Mouse (Mus musculus): ENCODE results near the gene Fbl. TPM values are rescaled to one million over a fixed set of nuclear protein-coding genes. Genes with fewer than 3 reads are reported as not detected.
"Not testable (repeated sequence)": the region's sequence is repeated elsewhere in the genome, so short reads cannot be mapped to it uniquely, and the experiment has no call there.

Fbl gene
- polyA plus RNA-seq, 1 experiment from 2014 or later, result 32.3 TPM

DNA sequence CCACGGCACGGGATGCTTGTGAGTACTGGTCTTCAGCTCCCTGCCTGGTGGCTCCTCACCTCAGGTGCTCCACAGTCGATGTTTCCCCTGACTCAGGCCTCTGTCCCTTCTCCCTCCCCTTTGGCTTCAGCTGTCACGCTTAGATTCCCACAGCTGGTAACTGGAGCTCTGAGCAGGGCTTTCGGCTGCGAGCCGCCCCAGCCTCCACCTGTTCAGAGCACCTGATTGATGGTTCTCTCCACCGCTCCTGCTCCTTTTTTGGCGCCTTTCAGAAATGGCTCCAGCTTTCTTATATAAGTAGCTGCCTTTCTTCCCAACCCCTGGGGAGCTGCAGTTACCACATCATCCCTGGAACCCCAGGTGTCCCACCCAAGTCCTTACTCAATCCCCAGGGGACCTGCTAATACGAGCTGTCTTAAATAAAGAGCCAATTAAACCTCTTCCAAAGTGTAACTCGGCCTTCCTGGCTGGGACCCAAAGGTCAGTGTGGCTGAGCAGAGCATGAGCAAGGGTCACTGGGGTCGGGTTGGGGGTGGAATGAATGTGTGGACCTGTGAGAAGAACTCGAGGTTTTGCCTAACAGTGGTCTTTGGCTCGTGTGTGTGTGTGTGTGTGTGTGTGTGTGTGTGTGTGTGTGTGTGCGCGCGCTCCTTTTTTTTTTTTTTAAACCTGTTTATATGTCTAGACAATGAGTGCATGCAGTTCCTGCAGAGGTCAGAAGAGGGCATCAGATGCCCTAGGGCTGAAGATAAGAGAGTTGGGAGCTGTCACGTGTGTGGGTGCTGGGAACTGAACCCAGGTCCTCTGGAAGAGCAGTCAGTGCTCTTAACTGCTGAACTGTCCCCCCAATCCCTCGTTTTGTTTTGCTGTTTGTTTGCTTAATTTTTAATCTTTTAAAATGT lies 33.9 kb downstream of the Fbl start:
- Histone ChIP-seq H3K27ac (ENCODE audit: low read depth, low read length) (no peak overlapping the region), H3K4me1 (ENCODE audit: control insufficient read depth, insufficient read depth, low read length) (no peaks in the 10 kb centered on the region), H3K4me3 (ENCODE audit: low read depth, low read length) (no peak overlapping the region), H3K36me3 (ENCODE audit: control insufficient read depth, insufficient read depth, low read length) (no peaks in the 10 kb centered on the region), H3K4me2 (no peak overlapping the region), H3K9ac (ENCODE audit: low read depth, low read length) (no peak overlapping the region), H3K9me3 (replicated peaks; ENCODE audit: control insufficient read depth, low read length) (no peaks in the 10 kb centered on the region), H3K27me3 (ENCODE audit: control insufficient read depth, insufficient read depth, low read length) (no peaks in the 10 kb centered on the region)
- no peak for ATAC-seq (replicated peaks; ENCODE audit: insufficient number of reproducible peaks, low FRiP score, low TSS enrichment)
- WGBS (ENCODE audit: insufficient replicate concordance), result 62% methylated on average over 19 of the region's 19 CpGs

DNA sequence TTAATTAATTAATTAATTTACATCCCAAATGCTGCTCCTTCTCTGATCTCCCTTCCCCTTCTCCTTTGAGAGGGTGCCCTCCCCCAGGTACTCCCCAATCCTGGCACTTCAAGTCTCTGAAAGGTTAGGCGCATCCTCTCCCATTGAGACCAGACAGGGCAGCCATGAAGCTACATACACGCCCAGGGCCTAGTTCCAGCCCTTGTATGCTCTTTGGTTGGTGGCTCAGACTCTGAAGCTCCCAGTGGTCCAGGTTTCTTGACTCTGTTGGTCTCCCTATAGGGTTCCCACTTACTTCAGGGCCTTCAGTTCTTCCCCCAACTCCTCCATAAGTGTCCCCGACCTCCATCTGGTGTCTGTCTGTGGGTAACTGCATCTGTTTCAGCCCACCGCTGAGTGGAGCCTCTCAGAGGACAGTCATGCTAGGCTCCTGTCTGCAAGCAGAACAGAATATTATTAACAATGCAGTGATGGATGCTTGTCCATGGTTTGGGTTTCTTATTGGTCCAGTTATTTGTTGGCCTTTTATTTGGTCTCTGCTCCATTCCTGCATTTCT lies 36.6 kb downstream of the Fbl start:
- no peaks in the 10 kb centered on the region for H3K9me3 ChIP-seq (replicated peaks; ENCODE audit: control insufficient read depth, low read length)
- no peak for ATAC-seq (replicated peaks; ENCODE audit: insufficient number of reproducible peaks, low FRiP score, low TSS enrichment)
- no peaks in the 10 kb centered on the region for H3K27me3 ChIP-seq (ENCODE audit: control insufficient read depth, insufficient read depth, low read length)
- H3K4me1 ChIP-seq (ENCODE audit: control insufficient read depth, insufficient read depth, low read length), result no peaks in the 10 kb centered on the region
- no peak overlapping the region for H3K4me2 ChIP-seq
- 59% methylated on average over 4 of the region's 4 CpGs for WGBS (ENCODE audit: insufficient replicate concordance)
- no peaks in the 10 kb centered on the region for H3K36me3 ChIP-seq (ENCODE audit: control insufficient read depth, insufficient read depth, low read length)
- no peak overlapping the region for H3K9ac ChIP-seq (ENCODE audit: low read depth, low read length)
- no peak overlapping the region for H3K27ac ChIP-seq (ENCODE audit: low read depth, low read length)
- H3K4me3 ChIP-seq (ENCODE audit: low read depth, low read length), result no peak overlapping the region

DNA sequence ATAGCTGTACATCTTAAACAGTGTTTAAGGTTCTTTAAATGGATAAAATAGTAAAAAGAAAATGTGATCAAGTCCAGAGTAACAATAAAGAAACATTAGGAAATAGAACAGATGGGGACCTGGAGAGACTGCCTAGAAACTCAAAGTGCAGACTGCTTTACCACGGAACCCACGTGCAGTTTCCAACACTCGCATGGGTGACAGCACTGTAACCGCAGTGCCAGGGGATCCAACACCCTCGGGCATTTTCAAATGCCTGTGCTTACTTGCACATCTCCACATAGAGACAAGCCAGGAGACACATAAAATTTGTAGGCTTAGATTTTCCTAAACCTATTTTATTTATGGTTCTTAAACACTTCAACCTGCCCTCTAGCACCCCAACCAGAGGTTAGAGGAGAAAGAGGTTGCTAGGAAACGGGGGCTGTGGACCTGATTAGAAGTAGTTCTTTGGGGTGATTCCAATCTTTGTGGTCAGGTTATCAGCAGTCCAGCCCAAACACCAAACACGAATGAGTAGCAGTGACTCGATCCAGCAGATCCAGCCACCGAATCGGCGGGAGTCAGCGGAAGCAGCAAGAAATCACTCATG lies 39.0 kb downstream of the Fbl start:
- Histone ChIP-seq H3K36me3 (ENCODE audit: control insufficient read depth, insufficient read depth, low read length) (no peaks in the 10 kb centered on the region), H3K9ac (ENCODE audit: low read depth, low read length) (peak overlapping the region; percentile 66; the same call in 1 of the 2 replicates), H3K4me2 (peak overlapping the region; percentile 64), H3K4me3 (ENCODE audit: low read depth, low read length) (peak overlapping the region; percentile 25), H3K9me3 (replicated peaks; ENCODE audit: control insufficient read depth, low read length) (no peaks in the 10 kb centered on the region), H3K27ac (ENCODE audit: low read depth, low read length) (no peak overlapping the region), H3K4me1 (ENCODE audit: control insufficient read depth, insufficient read depth, low read length) (no peaks in the 10 kb centered on the region), H3K27me3 (ENCODE audit: control insufficient read depth, insufficient read depth, low read length) (no peaks in the 10 kb centered on the region)
- 46% methylated on average over 12 of the region's 12 CpGs for WGBS (ENCODE audit: insufficient replicate concordance)
- no peak for ATAC-seq (replicated peaks; ENCODE audit: insufficient number of reproducible peaks, low FRiP score, low TSS enrichment)

DNA sequence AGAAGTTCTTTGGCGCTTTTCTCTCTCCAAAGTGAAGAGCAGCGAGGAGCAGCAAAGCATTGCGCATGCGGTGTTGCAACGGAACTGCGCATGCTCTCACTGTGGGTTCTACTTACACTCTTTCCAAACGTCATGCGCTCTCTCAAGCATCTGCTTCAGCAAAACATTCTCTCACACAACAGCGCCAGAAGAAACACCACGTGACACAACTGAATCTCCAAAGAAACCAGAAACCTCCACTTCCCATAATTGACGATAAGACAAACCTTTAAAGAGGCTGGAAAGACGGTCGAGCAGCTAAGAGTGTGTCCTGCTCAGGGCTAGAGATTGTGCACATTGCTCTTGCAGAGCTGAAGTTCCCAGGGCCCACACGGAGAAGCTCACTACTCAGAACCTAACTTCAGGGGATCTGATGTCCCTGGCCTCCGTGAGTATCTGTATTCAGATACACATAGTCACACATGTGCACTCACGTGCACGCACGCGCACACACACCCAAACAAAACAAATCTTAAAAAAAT lies 39.5 kb downstream of the Fbl start:
- no peak for ATAC-seq (replicated peaks; ENCODE audit: insufficient number of reproducible peaks, low FRiP score, low TSS enrichment)
- no peaks in the 10 kb centered on the region for H3K4me1 ChIP-seq (ENCODE audit: control insufficient read depth, insufficient read depth, low read length)
- no peak overlapping the region for H3K27ac ChIP-seq (ENCODE audit: low read depth, low read length)
- H3K27me3 ChIP-seq (ENCODE audit: control insufficient read depth, insufficient read depth, low read length), result no peaks in the 10 kb centered on the region
- H3K9me3 ChIP-seq (replicated peaks; ENCODE audit: control insufficient read depth, low read length), result no peaks in the 10 kb centered on the region
- H3K4me2 ChIP-seq, result peak overlapping the region; percentile 64
- peak overlapping the region; percentile 66; the same call in 1 of the 2 replicates for H3K9ac ChIP-seq (ENCODE audit: low read depth, low read length)
- H3K4me3 ChIP-seq (ENCODE audit: low read depth, low read length), result peak overlapping the region; percentile 25
- WGBS (ENCODE audit: insufficient replicate concordance), result 52% methylated on average over 19 of the region's 19 CpGs
- no peaks in the 10 kb centered on the region for H3K36me3 ChIP-seq (ENCODE audit: control insufficient read depth, insufficient read depth, low read length)

DNA sequence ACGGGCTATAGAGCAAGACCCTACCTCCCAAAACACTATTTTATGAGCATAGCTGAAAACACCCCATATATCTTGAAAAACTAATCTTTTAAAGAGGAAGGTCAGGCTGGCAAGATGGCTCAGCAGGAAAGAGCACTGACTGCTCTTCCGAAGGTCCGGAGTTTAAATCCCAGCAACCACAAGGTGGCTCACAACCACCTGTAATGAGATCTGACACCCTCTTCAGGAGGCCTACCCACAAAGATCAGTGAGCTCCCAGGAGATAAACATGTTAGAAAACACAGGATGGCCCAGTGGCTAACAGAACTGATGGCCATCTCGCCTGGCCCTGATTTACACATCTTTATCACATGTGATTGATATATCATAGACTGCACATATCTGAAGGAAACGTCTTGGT lies 41.2 kb downstream of the Fbl start:
- no peaks in the 10 kb centered on the region for H3K36me3 ChIP-seq (ENCODE audit: control insufficient read depth, insufficient read depth, low read length)
- no peak for ATAC-seq (replicated peaks; ENCODE audit: insufficient number of reproducible peaks, low FRiP score, low TSS enrichment)

DNA sequence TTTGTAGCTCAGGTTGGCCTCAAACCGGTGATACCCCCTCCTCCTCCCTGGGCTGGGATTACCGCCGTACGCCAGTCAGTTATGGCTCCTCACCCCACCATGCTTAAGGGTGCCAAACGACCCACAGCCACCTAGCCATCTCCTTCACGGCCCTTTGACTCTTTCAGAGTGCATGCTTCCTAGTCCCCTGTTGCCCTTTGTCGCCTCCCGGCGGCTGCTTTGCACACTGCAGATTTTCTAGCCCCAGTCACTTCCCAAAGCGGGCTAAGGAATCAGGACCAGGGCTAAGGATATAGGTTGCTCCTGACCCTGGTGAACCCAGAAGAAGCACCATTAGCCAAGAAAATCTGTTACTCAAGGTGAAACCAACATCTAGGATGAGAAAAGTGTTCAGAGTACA lies 44.6 kb downstream of the Fbl start:
- no peaks in the 10 kb centered on the region for H3K4me1 ChIP-seq (ENCODE audit: control insufficient read depth, insufficient read depth, low read length)

More for the DNA sequence above, 41.2 kb downstream of the Fbl start:
- no peak overlapping the region for H3K9ac ChIP-seq (ENCODE audit: low read depth, low read length)
- H3K9me3 ChIP-seq (replicated peaks; ENCODE audit: control insufficient read depth, low read length), result no peaks in the 10 kb centered on the region
- H3K4me2 ChIP-seq, result no peak overlapping the region
- H3K27ac ChIP-seq (ENCODE audit: low read depth, low read length), result no peak overlapping the region
- no peaks in the 10 kb centered on the region for H3K27me3 ChIP-seq (ENCODE audit: control insufficient read depth, insufficient read depth, low read length)
- no peak overlapping the region for H3K4me3 ChIP-seq (ENCODE audit: low read depth, low read length)
- 43% methylated on average over 5 of the region's 5 CpGs for WGBS (ENCODE audit: insufficient replicate concordance)
- no peaks in the 10 kb centered on the region for H3K4me1 ChIP-seq (ENCODE audit: control insufficient read depth, insufficient read depth, low read length)

DNA sequence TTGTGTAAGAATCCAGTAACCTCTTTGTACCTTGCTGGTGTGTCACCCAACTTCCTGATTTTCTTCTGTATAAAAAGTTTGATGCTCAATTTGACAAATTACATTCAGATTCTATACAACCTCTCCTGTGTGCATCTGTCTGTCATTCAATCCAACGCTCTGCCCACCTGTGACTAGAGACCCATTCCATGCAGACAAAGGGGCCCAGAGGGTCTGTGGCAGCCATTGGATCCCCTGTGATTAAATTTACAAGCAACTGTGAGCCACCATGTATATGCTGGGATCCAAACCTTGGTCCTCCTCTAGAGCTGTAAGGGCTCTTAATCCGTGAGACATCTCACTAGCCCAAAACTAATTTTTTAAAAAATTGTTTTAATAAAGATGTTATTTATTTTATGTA lies 46.4 kb downstream of the Fbl start:
- not testable (repeated sequence) for H3K9me3 ChIP-seq (replicated peaks; ENCODE audit: control insufficient read depth, low read length)
- WGBS (ENCODE audit: insufficient replicate concordance), result 71% methylated on average over 2 of the region's 2 CpGs

More for the DNA sequence above, 44.6 kb downstream of the Fbl start:
- no peak overlapping the region for H3K9ac ChIP-seq (ENCODE audit: low read depth, low read length)
- no peak overlapping the region for H3K4me3 ChIP-seq (ENCODE audit: low read depth, low read length)
- H3K9me3 ChIP-seq (replicated peaks; ENCODE audit: control insufficient read depth, low read length), result no peaks in the 10 kb centered on the region
- ATAC-seq (replicated peaks; ENCODE audit: insufficient number of reproducible peaks, low FRiP score, low TSS enrichment), result no peak
- H3K27ac ChIP-seq (ENCODE audit: low read depth, low read length), result no peak overlapping the region
- 34% methylated on average over 10 of the region's 10 CpGs for WGBS (ENCODE audit: insufficient replicate concordance)
- H3K27me3 ChIP-seq (ENCODE audit: control insufficient read depth, insufficient read depth, low read length), result no peaks in the 10 kb centered on the region
- H3K36me3 ChIP-seq (ENCODE audit: control insufficient read depth, insufficient read depth, low read length), result no peaks in the 10 kb centered on the region
- no peak overlapping the region for H3K4me2 ChIP-seq

DNA sequence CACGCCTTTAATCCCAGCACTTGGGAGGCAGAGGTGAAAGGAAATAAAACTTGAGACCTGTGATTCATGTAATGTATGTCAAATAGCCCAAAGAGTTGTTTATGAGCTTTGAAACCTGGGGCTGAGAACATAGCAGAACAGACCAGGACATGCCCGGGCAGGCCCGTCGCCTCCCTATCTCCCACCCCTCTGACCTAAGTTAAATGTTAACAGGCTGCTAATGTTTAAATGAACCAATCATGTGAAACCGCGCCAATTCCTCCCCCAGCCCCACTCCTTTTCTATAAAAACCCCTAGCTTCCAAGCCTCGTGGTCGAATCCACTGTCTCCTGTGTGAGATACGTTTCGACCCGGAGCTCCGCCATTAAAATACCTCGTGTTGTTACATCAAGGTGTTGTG lies 48.3 kb downstream of the Fbl start:
- 77% methylated on average over 7 of the region's 13 CpGs for WGBS (ENCODE audit: insufficient replicate concordance)

More for the DNA sequence above, 46.4 kb downstream of the Fbl start:
- not testable (repeated sequence) for ATAC-seq (replicated peaks; ENCODE audit: insufficient number of reproducible peaks, low FRiP score, low TSS enrichment); H3K4me3 ChIP-seq (ENCODE audit: low read depth, low read length); H3K27me3 ChIP-seq (ENCODE audit: control insufficient read depth, insufficient read depth, low read length); H3K4me2 ChIP-seq; H3K36me3 ChIP-seq (ENCODE audit: control insufficient read depth, insufficient read depth, low read length); H3K9ac ChIP-seq (ENCODE audit: low read depth, low read length); H3K27ac ChIP-seq (ENCODE audit: low read depth, low read length); H3K4me1 ChIP-seq (ENCODE audit: control insufficient read depth, insufficient read depth, low read length)

More for the DNA sequence above, 48.3 kb downstream of the Fbl start:
- ATAC-seq (replicated peaks; ENCODE audit: insufficient number of reproducible peaks, low FRiP score, low TSS enrichment); H3K27me3 ChIP-seq (ENCODE audit: control insufficient read depth, insufficient read depth, low read length); H3K4me1 ChIP-seq (ENCODE audit: control insufficient read depth, insufficient read depth, low read length); H3K4me2 ChIP-seq; H3K4me3 ChIP-seq (ENCODE audit: low read depth, low read length); H3K36me3 ChIP-seq (ENCODE audit: control insufficient read depth, insufficient read depth, low read length); H3K9ac ChIP-seq (ENCODE audit: low read depth, low read length); H3K27ac ChIP-seq (ENCODE audit: low read depth, low read length); H3K9me3 ChIP-seq (replicated peaks; ENCODE audit: control insufficient read depth, low read length): not testable (repeated sequence)
